Mouse (Mus musculus) urinary bladder, postnatal 14 days (tissue): ENCODE data around the gene Aqr.
A peak's percentile ranks its signal among the peaks of the same experiment; 100 is the strongest.
"Not testable (repeated sequence)": the region's sequence is repeated elsewhere in the genome, so short reads cannot be mapped to it uniquely, and the experiment has no call there.

Experiments
- DNase-seq: peaks from one replicate; pipeline ENCODE4 v3.0.0; 2021; ENCODE audit warnings: low spot score

Aqr gene

GRCm38 (mm10) chr2:114186924-114187323 is at the start of gene Aqr:
Aqr (minus strand) TSS chr2:114187024.
- not testable (repeated sequence) for DNase-seq

GRCm38 (mm10) chr2:114236566-114236965 is 49.7 kb upstream of the Aqr start:
- no peak for DNase-seq

GRCm38 (mm10) chr2:114235584-114235983 is 48.8 kb upstream of the Aqr start:
- DNase-seq: no peak

- DNase-seq: no peak
Observed at GRCm38 (mm10) chr2:114231248-114231647, 44.4 kb upstream of the Aqr start.

GRCm38 (mm10) chr2:114228672-114229071 is 41.8 kb upstream of the Aqr start:
- no peak for DNase-seq

- DNase-seq: no peak
Observed at GRCm38 (mm10) chr2:114205036-114205435, 18.2 kb upstream of the Aqr start.

GRCm38 (mm10) chr2:114201574-114201973 is 14.8 kb upstream of the Aqr start:
- no peak for DNase-seq

- peak; percentile 69 for DNase-seq
Observed at GRCm38 (mm10) chr2:114200932-114201559, 14.2 kb upstream of the Aqr start, which contains the start of gene Zfp770. Zfp770 (minus strand) TSS chr2:114201469.

- no peak for DNase-seq
Observed at GRCm38 (mm10) chr2:114196421-114196820, 9.6 kb upstream of the Aqr start.

- DNase-seq: no peak
Observed at GRCm38 (mm10) chr2:114177802-114178733, 8.8 kb downstream of the Aqr start.

GRCm38 (mm10) chr2:114174651-114175484 is 12.0 kb downstream of the Aqr start:
- DNase-seq: peak; percentile 81

GRCm38 (mm10) chr2:114173248-114173647 is 13.6 kb downstream of the Aqr start:
- DNase-seq: no peak

- DNase-seq: no peak
Observed at GRCm38 (mm10) chr2:114167837-114168236, 19.0 kb downstream of the Aqr start.

- no peak for DNase-seq
Observed at GRCm38 (mm10) chr2:114161978-114162377, 24.8 kb downstream of the Aqr start.

- no peak for DNase-seq
Observed at GRCm38 (mm10) chr2:114157345-114157744, 29.5 kb downstream of the Aqr start.

GRCm38 (mm10) chr2:114156639-114157038 is 30.2 kb downstream of the Aqr start:
- DNase-seq: no peak

GRCm38 (mm10) chr2:114153247-114153646 is 33.6 kb downstream of the Aqr start:
- no peak for DNase-seq

- DNase-seq: no peak
Observed at GRCm38 (mm10) chr2:114146864-114147458, 39.9 kb downstream of the Aqr start.

- DNase-seq: peak; percentile 22
Observed at GRCm38 (mm10) chr2:114145315-114145801, 41.5 kb downstream of the Aqr start.

GRCm38 (mm10) chr2:114144915-114145314 is 41.9 kb downstream of the Aqr start:
- DNase-seq: no peak

- no peak for DNase-seq
Observed at GRCm38 (mm10) chr2:114143842-114144241, 43.0 kb downstream of the Aqr start.

- no peak for DNase-seq
Observed at GRCm38 (mm10) chr2:114136755-114137154, 50.1 kb downstream of the Aqr start.
